Mouse (Mus musculus): ENCODE measurements around the gene Rgs16.

The Rgs16 gene

GRCm38 (mm10) chr1:153721565-153722310, 18.4 kb upstream of the Rgs16 start:
- DNase-seq: no peak

DNA sequence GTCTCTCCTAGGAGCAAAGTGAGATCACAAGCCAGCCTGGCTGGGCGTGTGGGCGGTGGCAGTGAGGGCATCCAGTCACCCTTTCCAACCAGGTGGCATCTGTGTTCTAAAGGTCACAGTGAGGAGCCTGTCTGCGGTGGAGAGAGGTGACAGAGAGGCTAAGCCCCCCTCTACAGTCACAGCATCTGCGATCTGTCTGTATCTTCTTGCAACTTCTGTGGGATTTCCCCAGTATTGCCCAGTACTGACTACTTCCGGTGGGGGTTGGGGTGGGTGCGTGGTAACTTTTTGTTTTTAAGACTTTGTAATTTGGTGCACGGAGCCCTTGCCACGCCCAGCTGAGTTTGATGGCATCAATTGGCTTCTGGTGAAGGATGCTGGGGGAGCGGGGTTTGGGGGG, 16.7 kb upstream of the Rgs16 start:
- DNase-seq: no peak

GRCm38 (mm10) chr1:153726636-153727035, 13.5 kb upstream of the Rgs16 start:
- no peak for DNase-seq

GRCm38 (mm10) chr1:153729806-153730205, 10.3 kb upstream of the Rgs16 start:
- no peak for DNase-seq

- no peak for DNase-seq
These were observed 9.5 kb upstream of the Rgs16 start for GRCm38 (mm10) chr1:153730671-153731070.

DNA sequence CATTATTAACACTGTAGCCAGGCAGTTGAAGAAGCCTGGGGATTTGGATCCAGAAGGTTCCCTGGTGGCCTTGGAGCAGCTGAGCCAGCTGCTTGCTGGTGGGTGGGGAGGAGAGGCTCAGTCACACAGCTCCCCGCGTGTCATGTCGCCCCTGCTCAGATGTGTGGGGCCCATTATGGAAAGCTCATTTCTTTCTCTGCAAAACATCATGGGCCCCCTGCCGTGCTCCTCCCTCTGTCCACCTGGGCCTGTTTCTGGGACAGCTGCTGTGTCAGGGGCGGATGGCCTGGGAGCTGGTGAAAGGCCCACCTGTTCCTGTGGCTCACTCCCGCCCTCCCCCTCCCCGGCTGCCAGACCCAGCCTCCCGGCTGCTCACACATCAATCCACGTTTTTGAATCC, 7.0 kb upstream of the Rgs16 start:
- no peak for DNase-seq

GRCm38 (mm10) chr1:153734866-153735265, 5.3 kb upstream of the Rgs16 start:
- no peak for DNase-seq

DNA sequence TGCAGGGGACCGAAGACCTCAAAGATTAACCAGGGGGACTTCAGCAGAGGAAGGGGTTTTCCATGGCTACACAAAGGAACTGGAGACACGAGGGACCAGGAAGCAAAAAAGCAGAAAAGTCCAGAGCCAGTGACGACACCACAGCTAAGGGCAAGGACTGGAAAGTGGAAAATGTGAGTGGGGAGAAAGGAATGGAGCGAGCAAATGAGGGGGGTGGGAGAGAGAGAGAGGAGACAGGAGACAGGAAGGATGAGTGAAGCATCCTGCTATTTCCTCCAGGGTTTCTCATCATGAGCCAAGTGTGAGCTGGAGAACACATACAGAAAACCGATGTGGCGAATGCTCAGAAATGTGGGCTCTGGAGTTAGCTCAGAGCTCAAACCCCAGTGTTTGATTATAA, 4.1 kb upstream of the Rgs16 start:
- DNase-seq: no peak

GRCm38 (mm10) chr1:153737101-153738085, 2.8 kb upstream of the Rgs16 start:
- DNase-seq: no peak

GRCm38 (mm10) chr1:153739437-153740015, 623 bp upstream of the Rgs16 start:
- DNase-seq: no peak

DNA sequence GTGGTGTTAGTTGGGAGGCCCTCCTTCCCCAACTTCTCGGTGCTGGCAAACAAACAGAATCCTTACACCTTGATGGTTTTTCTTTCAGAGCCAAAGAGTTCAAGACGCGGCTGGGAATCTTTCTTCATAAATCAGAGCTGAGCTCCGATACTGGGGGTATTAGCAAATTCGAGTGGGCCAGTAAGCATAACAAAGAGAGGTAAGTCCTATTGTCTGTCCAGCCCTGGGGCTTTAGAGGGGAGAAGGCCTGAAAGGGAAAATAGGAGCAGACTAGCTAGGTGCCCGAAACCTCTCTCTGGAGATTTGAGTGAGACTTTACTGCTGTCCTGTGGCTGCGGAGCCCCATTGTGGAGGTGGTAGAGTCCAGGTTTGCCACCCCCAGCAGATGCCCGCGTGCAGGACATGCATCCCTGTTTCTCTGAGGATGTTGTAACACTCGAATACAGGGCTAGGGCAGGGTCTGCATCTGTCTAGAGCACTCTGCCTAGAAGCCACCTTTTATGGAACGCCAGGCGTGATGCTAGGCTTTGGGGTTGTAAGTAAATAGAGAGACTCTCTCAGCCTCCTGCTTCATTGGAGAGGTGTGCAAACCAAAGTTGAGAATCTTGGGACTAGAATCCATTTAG, 739 bp downstream of the Rgs16 start:
- DNase-seq: peak; percentile 27

- DNase-seq: no peak
These were observed 1.6 kb downstream of the Rgs16 start for GRCm38 (mm10) chr1:153741551-153742316.

DNA sequence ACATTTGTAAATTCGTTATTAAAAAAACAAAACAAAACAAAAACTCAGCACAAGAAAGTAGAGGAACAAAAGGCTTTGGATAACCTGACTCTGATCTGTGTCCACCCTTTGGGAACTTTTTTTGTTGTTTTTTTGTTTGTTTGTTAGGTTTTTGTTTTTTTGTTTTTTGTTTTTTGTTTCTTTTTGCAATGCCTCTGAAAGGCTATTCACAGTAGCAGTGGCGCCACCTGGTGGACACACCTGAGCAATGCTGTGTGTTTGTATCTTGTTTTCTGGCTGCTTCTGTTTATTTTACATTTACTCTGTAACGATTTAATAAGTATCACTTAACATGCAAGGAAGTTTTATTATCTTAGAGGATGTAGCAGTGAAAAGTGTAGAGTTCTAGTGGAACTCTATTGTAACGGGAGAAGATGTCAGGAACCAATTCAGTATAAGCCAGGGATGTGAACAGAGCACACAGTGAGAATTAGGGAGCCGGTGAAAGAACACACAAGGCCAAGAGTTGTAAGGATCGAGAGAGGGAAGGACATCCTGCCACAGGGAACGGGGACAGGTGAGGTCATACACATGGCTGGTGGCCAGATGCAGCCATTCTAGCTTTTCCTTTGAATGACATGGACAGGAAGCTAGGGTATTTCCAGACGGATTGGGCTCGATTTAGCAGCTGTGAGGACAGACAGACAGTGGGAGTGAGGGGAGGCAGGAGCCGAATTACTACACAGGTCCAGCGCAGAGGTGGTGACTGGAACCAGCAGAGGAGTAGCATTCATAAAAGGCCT, 2.4 kb downstream of the Rgs16 start:
- DNase-seq: peak; percentile 83

DNA sequence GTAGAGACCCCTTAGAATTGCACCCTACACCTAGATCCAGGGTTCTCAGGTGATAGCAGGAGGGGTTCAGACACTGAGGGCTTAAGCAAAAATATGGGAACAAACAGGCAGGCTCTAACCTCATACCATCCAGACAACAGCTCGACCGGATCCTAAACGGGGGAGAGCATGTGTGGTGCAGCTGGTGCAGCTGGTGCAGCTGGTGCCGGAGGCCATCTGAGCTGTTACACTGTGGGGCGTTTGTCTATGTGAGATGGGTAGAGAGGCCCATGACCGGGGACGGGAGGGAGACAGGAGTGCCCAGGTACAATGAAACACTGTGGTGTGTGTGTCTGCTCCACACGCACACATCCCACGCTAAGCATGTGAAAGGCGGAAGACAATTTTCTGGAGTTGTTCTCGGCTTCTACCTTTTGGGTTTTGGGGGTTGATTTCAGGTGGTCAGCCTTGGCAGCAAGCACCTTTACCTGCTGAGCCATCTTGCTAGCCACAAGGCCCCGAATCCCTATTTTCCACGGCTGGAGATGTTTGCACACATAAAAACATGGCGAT, 6.0 kb downstream of the Rgs16 start:
- no peak for DNase-seq

DNA sequence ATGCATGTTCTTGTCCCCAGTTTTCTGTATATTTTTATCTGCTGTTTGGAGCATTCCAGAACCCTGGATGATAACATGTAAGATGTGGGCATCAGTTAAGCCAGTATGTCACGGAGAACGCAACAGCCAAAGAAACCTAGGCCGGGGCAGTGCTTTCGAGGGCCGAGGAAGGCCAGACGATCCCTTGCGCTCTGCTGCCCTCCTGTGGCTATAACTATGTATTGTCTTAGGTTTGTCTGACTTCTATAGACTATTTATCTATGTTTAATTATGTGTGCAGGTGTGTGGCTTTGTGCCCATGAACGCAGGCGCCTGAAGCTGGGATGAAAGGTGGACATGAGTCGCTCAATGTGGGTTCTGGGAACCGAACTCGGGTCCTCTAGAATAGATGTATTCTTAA, 6.6 kb downstream of the Rgs16 start:
- peak; percentile 81 for DNase-seq

GRCm38 (mm10) chr1:153747861-153748530, 7.8 kb downstream of the Rgs16 start:
- no peak for DNase-seq

DNA sequence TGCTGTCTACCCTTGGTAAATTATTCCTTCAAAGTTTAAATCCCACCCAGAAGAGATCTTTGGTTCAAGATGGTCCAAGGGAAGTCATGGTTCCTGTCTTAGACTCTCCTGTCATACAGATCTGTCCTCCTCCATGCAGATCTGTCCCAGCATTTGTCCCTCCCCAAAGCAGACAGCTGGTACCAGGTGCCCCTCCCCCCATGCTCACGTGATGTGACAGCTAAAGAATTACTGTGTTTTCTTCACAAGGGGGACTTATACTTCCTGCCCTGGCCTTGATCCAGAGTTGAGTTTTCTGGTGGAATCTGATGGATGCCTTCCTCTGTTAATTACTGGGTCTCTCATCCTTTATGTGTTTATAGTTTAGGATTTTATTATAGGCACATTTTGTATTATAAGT, 8.4 kb downstream of the Rgs16 start:
- DNase-seq: no peak

GRCm38 (mm10) chr1:153749211-153749801, 9.2 kb downstream of the Rgs16 start, which contains the start of gene Rnasel:
Gene Rnasel, plus strand, starts transcription at chr1:153749426.
- peak; percentile 65 for DNase-seq

DNA sequence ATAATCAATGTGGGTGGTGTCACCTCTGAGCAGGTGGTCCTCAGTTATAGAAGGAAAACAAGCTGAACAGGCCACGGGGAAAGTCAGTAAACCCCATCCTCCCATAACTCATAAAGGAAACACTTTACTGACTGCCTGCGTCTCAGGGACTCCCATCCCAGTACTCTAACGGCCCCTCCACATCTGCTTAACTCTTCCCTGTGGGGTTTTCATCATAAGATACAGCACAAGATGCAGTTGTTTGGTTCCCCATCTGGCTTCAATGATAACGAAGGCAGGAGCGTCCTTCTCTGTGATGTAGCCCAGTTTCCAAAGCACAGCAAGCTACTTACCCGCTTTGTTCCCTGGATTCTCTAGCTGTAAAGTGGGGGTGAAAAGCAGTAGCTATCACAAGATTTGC, 9.9 kb downstream of the Rgs16 start:
- DNase-seq: no peak

DNA sequence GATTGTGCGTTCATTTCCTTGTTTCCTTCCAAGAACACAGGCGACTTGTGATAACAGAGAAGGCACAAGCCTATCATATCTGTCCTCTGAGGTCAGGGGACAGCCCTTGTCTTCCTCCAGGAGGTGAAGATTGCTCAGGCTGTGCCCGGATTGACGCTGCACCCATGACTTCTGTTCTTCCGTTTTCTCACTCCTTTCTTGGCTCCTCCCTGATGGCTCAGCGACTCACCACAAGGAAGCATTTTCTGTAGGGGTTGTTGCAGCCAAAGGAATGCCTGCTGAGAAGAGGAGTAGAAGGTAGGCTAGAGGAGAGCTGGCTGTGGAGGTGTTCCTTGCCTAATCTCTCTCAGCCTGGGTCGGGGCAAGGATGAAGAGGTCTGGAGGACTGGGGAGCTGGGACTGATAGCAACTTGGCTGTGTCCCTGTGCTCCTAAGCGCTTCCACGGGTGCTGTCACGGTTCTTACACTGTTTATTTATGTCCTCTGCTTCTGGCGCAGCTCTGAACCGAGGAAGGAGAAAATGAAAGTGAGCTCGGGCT, 11.7 kb downstream of the Rgs16 start:
- no peak for DNase-seq

Data from cerebellum, adult 8-10 months (tissue).